Mouse (Mus musculus): Measurements from ENCODE around the gene Gm20809. TPM values are rescaled to one million over a fixed set of nuclear protein-coding genes. Genes with fewer than 3 reads are reported as not detected.

Gm20809 gene
- not detected for polyA plus RNA-seq (2014; fragmentation: Illumina TruSeq; extraction: RNeasy Lipid Tissue Mini Kit (QIAGEN cat#74804); ENCODE audit: low read depth, low replicate concordance)

DNA sequence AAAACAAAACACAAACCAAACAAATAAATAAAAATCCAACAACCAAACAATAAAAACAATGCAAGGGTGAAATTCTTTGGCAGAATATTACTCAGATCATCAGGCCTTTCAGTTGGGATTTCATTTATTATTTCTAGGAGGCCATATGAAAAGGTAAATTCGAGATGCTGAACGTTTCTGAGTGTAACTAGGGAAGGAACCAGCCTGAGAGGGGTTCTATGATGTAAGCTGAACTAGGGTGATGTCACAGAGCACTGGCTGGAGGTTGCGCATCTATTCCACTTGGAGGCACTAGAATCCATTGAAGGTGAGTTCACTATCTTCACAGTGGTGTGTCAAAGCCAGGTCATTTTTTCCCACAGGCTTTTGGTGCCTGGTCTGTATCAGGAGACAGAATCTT lies at the start of gene Gm20809:
Gene Gm20809, plus strand, starts transcription at position 301 of the 400 bp plus-strand sequence.

